Mouse (Mus musculus): ENCODE measurements around the gene Tle6.

Tle6 gene

DNA sequence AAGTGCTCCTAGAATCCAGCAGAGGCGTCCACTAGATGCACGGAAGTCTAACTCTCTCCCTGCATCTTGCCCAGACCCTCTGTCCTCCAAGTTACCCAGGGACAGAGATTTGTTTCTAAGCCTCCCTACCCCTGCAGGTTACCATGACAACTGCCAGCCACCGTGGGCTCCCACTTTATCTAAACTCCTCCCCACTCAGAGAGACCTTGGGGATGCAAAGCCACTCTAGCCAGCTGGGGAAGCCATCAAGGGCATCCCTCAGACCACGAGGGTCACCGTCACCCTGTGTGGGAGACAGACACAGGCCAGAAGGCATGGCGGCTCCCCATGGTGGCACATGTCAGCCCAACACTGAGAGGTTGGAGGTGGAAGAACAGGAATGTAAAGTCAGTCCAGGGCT is 17.5 kb downstream of the Tle6 start:
- DNase-seq, result no peak

DNA sequence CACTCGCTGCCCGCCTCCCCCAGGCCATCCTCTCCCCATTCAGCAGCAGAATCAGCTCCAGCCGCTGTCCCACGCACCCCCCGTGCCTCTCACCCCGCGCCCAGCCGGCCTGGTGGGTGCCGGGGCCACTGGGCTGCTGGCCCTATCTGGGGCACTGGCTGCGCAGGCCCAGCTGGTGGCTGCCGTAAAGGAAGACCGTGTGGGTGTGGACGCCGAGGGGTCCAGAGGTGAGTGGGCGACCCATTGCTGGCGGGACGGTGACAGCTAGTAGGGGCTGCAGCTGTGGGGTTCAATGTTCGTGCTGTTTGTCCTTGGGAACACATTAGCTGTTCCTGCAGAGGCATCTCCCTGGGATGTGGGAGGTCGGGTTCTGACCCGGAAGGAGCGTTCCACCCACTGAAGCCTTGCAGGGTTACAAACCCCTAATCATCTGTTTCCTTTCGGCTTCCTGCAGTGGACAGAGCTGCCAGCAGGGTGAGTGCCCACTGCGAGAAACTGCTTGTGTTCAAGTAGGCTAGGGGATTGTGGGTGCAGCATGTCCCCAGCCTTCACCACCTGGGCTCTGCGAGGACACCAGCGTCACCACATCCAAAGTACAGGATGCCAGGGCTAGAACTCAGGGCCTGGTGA is 20.3 kb downstream of the Tle6 start:
- DNase-seq, result no peak

DNA sequence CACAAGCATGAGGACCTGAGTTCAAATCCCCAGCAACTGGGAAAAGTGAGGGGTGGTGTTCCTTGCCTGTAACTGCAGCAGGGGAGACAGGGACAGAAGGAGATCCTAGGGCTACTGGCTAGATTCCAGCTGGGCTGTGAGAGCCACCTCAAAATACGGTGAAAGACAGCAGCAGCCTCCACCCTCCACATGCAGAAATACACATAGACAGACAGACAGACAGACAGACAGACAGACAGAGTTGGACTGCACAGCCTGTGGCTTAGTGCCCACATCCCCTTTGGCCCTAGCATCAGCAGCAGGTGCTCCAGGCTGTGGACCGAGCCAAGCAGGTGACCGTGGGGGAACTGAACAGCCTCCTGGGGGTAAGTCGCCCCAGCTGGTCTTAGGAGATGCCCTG is 20.9 kb downstream of the Tle6 start:
- no peak for DNase-seq

DNA sequence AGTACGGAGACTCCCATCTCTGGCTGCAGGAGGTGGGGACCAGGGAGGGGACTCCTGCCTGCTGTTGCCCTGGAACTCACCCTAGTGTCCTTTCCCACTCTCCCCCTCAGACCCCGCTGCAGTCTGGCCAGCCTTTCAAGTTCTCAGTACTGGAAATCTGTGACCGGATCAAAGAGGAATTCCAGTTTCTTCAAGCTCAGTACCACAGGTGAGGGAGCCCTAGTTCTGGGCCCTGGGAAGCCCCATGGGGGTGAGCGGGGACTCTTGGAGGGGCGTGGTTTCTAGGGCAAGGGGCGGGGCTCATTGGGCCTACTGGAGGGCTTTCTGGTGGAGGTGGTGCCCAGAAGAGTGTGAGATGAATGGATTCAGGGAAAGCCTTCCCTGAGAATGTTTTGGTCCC is 25.2 kb downstream of the Tle6 start:
- no peak for DNase-seq

DNA sequence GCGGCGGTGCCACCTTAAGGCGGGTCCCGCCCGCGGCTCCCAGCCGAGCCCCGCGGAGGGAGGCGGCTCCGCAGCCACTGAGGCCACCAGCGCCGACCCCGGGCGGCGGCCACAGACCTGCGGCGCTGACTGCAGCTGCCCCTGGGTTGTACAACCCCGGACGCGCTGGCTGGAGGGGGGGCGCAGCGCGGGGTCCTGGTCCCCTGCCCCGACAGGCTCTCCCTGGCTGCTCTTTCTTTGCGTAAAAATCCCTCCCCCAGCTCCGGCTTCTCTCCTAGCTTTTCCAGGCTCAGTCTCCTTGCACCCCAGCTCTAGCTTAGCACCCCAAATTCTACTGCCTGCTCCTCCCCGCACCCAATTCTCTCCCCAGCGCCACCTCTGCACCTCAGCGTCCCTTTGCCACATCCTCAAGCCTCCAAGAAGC is 25.7 kb downstream of the Tle6 start:
- DNase-seq, result peak in 1 of 2 experiments; percentile 40

DNA sequence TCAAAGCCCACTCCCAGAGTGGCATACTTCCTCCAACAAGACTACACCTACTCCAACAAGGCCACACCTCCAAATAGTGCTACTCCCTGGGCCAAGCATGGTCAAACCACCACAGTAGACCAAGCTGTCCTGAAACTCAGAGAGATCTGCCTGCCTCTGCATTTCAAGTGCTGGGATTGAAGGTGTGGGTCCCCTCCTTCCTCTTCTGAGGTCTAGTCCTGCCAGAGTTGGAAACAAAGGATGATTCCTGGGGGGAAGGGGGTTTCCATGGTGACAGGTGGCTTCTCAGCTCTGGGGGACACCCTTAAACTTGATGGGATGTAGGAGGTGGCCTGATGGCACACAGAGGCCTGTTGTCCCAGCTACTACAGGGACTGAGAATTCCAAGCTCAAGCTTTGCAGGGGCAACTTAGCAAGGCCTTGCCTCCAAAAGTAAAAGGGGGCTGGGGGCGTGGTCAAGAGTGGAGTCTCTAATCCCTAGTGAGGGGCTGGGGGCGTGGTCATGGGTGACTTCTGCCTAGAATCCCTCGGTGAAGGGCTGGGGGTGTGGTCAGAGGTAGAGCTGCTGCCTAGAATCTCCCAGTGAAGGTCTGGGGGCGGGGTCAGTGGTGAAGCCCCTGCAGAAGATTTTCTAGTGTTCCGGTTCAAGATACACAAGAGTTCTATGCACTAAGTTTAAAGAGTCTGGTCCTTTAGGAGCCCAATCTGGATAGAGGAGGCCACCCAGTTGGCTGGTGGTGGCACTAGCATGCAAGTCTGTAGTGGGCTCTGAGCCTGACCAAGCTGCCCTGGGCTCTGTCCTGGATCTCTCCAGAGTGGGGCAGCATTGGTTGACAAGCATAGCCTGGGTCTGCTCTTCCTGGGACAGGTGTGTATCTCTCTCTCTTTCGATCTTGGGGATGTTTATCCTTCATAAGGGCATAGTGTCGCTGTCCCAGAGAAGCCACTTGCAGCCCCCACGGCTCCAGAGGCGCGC is 26.5 kb downstream of the Tle6 start, which contains the start of gene Tle2:
TSS of gene Tle2 (plus strand) at position 481 of the 976 bp plus-strand sequence.
- no peak for DNase-seq

DNA sequence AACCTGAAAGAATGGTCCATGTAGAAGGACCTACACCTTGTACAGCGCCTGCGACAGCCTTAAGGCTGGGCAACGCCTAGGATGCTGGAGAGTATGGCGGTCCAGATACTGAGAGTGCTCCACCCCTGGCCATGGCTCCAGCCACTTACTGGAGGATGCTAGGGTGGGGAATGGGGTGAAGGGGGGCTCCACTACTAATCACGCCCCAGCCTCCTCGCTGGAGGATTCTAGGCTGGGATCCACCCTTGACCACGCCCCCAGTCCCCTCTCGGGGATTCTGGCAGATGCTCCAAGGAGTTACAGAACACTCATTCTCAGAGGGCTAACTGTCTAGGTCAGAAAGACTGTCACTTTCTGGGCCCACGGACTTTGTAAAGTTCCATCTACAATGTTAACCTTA is 27.9 kb downstream of the Tle6 start:
- DNase-seq, result no peak

DNA sequence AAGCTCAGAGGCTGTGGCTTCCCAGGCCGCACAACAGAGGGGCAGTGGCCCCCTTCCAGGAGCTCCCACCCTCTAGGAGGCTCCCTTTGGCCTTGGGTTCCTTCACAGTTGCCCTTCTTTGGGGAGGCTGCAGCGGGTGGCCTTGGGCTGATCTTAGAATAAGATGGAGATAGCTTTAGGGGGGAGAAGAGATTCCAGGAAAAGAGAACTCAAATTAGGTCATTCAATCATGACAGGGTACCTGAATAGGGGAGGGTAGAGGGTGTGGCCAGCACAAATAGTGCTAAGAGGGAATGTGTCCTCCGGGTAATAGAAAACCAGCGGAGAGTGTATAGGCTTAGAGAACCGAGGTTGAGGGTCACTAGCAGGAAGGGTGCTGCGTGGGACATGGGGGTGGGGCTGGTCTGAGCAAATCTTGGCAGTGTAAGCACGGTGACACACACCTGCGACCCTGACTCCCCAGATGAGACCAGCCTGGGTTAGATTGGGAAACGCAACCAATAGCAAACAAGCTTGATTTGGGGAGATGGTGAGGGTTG is 28.7 kb downstream of the Tle6 start:
- no peak for DNase-seq

DNA sequence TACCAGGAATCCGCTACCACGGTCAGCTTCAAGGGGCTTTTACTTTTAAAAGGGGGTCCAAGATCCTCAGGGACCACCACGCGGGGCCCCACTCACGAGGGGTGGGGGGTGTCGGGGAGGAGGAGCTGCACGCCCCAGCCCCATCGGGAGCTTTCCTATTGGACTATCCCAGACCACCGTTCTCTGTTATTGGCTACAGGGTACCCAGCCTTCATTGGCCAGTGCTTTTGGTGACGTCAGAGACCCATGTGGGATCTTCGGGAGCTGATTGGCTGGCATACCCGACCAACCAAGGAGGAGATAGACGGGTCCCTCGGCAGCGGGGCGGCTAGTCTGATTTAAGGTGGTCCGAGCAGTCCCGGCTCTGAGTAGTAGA is 29.4 kb downstream of the Tle6 start:
- peak; percentile 94 to 98 for DNase-seq

DNA sequence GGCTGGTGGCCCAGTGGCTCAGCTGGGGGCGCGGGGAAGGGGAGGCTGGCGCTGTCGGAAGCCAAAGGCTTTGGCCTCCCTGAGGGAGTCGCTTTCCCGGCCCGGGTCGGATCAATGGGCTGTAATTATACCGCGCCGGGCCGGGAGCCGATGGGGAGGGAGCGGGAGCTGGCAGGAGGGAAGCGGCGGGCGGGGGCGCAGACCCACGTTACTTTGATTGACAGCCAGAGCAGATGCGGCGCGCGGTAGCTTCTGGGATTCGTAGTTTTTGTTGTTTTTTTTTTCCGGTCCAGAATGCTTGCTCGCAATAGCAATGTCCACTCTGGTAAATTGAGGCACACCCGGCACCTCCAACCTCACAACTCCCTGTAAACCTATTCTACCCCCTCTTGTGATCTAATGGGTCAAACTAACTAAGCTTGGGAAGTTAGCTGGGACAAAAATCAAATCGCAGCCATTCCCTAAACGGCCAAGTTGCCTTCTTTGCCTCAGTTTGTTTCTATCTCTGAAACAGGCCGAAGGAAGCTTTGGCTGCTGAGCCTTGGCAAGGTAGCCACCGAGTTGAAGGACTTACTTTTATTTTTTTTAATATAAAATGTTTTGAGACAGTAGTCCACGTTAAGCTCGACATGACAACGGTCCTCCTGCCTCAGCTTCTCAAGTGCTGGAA is 29.9 kb downstream of the Tle6 start:
- DNase-seq, result peak; percentile 82 to 83

DNA sequence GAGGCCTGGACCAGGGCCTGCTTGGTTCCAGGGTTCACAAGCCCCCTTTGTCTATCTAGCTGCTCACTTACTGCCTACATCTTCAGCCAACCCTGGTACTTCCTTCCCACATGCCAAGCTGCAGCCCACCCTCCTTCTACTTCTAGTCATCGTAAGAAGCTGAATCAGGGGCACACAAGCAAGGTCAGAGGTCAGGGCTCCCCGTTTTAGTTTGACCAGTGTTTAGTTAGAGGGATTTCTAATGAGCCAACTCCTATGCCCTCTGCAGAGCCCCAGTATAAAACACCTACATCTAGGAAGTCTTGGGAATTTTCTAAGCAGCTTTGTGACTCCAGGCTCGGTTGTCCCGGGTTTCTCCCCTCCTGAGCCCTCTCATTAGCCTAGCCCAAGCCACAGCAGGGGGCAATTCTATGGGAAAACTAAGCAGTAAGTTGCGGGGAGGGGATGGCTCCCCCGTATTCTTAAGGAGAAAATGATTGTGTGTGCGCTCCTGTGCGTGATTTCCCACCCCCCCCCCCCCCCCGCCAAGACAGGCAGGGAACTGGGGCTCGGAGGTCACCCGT is 30.6 kb downstream of the Tle6 start:
- no peak for DNase-seq

DNA sequence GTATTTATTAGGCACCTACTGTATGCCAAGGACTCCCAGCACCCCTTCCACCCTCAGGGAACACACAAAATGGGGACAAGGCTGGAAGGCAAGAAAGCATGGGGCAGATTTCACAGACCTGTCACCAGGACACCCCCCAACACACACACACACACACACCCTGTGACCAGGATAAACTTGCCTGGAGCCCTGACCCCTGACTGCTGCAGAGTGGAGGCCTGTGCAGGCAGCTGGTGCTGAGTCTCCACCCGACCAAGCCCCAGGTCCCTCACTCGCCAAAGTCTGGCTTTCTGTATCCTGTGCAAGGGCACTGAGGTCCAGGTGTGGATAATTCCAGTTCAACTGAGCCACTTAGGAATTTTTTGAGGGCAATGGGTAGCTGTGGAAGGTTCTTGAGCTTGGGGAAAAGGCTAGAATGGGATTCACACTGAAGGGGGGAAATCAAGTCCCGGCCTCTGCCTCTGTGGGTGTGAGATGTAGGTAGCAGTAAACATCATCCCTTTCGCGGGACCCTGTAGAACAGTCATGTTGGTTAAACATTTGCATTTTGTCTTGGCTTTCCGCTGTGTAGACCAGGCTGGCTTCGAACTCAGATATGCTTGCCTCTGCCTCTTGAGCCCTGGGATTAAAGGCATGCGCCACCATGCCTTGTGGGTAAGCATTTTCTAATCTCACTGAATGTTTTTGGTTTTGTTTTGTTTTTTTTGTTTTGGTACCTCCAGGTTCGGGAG is 31.2 kb downstream of the Tle6 start:
- no peak for DNase-seq

DNA sequence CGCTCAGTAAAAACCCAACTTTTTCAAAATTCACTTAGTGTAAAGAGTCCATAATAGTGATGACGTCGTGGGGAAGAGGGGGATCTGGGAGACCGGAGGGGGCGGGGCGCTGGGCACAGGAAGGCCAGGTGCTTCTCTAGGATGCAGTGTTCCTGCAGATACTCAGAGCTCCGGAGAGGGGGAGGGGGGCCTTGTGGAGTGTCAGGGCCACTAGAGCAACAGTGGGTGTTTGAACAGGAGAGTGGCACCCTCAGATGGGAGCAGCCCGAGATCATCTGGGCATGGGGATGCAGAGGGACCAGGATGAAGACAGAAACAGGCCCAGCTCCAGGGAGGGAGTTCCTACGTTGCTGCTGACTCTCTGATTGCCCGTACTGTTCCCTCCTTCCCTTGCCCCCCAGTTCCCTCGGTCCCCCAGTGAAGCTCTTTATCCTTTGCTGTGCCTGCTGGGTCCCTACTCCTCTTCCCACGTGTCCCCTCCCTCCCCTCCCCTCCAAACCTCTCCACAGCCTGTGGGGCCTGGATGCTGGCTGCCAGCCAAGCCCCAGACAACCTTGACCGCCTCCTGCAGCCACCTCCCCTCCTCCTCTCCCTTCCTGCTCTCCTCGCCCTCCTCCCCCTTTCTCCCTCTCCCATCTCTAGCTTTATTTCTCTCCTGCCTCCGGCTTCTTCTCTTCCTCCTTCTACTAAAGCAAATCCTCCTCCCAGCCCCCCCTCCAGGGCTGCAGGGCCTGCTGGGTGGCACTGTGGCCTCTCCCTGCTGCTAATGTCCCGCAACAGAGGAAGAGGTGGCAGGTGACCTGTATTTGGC is 32.3 kb downstream of the Tle6 start:
- no peak for DNase-seq

DNA sequence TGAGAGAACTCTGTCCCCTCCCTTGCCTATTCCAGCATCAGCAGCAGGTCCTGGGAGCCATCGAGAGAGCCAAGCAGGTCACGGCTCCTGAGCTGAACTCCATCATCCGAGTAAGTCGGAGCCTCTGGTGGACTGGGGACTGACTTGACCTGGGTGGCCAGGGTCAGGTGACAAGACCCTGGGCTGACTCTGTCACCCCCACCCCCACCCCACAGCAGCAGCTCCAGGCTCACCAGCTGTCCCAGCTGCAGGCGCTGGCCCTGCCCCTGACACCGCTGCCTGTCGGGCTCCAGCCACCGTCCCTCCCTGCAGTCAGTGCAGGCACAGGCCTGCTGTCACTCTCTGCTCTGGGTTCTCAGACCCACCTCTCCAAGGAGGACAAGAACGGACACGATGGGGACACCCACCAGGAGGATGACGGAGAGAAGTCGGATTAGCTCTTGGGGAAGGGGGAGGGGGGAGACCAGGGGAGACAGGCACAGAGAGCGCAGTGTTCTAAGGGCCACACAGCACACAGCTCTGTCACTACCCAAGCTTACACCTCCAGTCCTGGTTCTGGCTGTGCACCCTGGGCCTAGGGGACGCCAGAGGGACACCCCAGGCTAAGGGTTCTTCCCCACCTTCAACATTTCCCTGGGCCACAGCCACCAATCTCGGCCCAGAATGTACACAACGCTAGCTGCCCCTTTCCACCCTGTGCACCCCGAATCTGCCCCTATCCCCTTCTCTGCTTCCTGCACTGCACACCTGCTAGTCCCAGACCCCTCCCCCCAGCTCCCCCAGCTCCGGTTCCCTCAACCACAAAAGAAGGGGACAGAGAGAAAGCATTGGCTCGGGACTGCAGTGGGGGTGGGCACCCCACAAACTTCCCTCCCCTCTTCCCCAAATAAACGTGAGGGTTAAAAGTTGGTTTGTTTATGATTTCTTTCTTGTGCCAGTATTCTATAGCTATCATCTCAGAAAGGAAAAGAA is 35.3 kb downstream of the Tle6 start:
- peak; percentile 83 to 90 for DNase-seq

DNA sequence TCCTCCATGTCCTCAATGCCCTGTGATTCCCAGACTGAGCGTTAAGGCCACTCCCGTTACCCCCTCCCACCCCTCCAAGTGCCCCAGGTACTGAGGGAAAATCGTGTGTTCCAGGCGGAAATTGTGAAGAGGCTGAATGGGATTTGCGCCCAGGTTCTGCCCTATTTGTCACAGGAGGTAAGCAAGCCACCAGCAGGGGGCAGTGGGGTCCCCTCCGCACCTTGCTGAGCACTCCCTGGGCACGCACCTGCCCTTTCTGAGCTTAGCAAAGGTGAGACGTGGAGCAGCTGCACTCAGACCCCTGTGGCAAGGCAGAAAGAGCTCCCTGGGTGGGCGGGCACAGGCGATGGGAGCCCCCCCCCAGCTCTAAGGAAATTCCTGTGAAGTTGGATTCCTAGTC is 36.1 kb downstream of the Tle6 start:
- peak; percentile 72 to 78 for DNase-seq

DNA sequence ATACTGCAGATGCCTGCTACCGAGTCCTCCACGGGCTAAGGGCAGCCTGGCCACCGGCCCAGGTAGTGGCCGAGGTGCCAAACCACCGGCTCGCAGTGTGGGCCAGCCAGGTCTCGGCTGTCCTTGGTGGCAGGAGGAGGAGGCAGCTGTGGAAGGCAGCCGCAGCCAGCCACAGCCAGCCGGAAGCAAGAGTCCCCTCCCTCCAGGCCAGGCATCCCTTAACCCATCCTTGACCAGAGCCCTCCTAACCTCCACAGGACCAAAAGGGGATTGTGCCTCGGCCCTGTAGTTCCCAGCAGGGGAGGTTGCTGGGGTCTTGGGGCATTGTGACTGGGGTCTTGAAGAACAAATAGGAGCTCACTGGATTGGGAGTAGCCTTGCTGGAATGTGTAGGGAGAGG is 36.7 kb downstream of the Tle6 start:
- DNase-seq, result no peak

DNA sequence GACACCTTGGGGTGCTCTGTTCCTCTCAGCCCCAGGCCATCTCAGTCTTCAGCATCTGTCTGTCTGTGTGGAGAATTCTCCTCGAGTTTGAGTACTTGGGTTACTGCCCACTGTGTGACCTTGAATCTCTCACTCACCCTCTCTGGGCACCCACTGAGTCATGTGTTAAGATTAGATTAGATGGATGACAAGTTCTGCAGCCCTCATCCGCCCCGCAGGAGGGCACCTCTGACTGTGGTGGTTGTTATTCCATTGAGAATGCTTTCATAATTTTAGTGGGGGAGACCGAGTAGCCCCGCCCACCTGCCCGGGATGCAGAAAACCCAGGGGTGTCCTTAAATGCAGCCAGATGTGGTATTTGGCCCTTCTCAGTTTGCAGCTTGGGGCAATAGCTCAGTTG is 37.4 kb downstream of the Tle6 start:
- DNase-seq, result no peak

DNA sequence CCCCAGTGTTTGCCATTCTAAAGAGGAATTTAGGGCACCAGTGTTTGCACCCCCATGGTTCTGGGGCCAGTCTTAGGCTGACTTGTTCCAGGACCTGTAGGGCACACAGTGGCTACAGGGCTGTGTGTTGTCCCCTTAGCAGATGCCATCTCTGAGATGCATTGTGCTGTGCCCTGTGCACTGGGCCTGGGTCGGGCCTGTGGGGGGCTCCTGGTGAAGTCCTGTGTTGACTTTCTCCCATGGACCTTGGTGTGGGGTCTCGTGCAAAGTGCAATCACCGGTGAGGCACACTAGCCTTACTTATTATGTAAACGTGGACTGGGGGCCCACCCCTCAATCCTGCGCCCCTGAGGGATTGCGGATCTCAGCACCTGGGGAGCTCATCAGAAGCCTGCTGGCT is 38.5 kb downstream of the Tle6 start:
- no peak for DNase-seq

DNA sequence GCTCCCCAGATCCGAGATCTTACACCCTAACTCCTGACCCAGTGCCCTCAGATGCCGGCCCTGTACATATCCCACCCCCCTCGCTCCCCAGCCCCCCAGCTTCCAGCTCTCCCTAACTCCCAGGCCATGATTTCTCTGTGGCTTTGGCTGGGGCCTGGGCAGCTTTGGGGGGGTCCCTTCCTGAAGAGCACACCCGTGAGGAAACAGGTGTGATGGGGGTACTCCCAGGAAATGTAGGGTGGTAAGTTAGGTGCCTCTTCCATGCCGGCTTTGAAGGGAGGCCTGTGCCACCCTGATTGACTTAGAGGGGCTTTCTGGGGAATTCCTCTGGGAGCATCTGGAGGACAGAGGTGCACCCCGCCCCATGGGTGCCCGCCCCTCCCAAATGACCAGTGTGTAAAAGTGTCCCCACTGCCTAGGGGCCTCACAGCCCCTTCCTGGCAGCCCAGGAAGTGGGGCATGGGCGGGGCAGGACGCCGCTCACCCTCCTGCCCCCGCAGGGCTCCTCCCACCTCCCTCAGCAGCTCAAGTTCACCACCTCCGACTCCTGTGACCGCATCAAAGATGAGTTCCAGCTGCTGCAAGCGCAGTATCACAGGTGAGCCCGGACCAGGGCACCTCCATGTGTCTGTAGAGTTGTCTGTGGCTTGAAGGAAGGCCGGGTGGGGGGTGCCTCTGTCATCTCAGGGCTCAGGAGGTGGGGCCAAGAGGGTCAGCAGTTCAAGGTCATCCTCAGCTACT is 40.0 kb downstream of the Tle6 start:
- peak; percentile 91 to 97 for DNase-seq
